Mouse (Mus musculus) T-helper 1 cell (primary cell): Measurements from ENCODE around the gene Ebf1.
"Not testable (repeated sequence)": the region's sequence is repeated elsewhere in the genome, so short reads cannot be mapped to it uniquely, and the experiment has no call there.

Source experiments
- in situ Hi-C: fragments of 300-600 bp; cut with MboI, MseI; formaldehyde crosslinking; loops from one replicate; pipeline ENCODE4 v1.15.1; 2025; ENCODE audit warnings: high pct_unique_total_duplicates

Ebf1 gene

DNA sequence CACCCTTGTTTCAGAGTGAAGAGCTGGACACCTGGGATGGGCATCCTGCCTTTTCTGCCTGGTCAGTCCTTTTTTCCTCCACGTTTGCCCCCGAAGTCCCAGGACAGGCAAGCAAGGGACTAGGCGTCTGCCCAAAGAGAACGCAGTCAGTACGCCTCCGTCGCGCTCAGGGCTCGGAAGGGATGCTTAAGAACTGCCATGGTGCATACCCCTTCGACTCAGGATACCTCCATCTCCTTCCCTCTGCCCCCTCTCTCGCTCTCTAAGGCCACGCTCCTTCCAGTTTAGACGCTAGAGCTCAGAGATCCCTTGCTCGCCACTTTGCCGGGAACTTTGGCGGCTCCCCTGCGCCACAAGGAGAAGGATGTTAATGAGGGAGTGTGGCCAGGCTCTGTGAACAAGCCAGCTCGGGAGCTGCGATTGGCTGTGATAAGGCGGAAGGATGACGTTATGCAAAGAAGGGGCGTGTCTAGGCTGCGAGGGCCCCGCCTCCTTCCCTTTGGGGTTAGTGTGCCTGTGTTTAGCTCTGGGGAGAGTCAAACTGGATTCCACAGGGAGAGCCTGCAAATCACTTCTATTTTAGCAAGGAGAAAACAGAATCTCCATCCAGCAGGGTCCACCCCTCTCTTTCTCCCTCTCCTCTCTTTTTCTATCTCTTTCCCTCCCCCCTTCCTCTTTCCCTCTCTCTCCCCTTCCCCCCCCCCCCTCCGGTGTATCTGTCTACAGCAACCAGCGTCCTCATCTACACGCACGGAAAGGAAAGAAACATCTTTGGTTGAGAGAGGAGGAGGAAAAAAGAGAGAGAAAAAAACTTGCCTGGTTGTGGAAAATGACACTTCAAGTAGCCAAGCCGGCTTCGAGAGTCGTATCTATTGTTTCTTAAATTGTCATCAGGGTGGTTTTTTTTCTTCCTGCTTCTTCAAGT lies at the start of gene Ebf1:
Ebf1 (plus strand) TSS at position 530 of the 925 bp plus-strand sequence.
- in situ Hi-C loops, result loop anchor here (10.0 to 25.0 kb wide), 2 partner anchors 920 to 1268 kb away; no protein-coding TSS in a partner anchor

GRCm38 (mm10) chr11:44570336-44570735 lies 46.8 kb upstream of the Ebf1 start:
- in situ Hi-C loops, result not testable (repeated sequence)

DNA sequence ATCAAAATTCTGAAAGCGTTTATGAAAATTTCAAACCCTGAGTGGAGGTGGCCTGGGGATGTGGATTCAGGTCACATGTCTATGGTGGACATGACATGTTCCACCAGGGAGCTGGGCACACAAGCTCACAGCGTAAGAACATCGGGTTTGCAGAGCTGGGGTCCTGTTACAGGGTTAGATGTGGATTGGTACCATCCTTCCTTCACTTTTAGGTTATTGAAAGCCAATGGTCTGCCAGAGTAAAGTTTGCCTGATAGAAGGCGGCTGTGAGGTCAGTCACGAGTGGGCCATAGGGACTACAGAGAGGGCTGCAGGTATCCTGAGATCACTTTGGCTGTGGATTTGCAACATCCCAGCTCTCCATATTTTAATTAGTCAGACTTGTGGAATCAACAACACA lies 44.3 kb upstream of the Ebf1 start:
- in situ Hi-C loops, result no loop called here

DNA sequence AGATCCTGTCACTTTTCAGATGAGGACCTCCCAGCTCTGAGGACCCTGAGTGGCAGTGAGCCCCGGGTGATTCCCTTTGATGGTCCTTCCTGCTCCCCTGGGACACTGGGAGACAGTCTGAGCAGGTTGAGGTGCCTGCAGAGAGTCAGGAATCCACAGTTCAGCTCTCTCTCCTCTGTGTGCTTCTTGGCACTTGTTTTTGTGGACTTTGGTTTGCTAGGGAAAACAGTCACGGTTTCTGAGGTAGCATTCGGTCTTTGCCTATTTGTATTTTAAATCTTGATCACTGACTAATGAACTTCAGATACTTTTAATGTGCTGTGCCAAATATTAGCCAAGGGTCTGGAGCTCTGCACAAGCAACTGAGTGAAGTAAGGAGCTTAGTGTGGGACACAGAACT lies 43.7 kb upstream of the Ebf1 start:
- in situ Hi-C loops, result no loop called here

GRCm38 (mm10) chr11:44574391-44574790 lies 42.7 kb upstream of the Ebf1 start:
- in situ Hi-C loops, result no loop called here

DNA sequence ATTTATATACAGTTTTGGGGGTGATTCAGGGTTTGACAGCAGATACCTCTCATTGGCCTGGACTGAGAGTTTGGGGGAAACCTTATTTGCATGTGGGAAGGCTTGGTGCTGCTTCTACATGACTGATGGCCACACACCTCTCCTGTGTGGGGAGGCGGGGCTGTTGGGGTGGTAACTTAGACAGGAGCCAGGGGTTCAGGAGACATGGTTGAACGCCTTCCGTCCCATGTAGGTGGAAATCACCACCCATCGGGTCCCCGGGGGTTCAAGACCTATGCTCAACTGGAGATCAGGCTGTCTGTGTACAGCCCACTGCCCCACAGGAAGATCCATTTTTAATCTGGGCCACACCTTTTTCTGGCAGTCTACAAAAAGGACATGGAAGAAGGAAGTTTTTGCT lies 42.3 kb upstream of the Ebf1 start:
- in situ Hi-C loops, result loop anchor here (25.0 kb wide), 1 partner anchor 1062 kb away; no protein-coding TSS in a partner anchor

GRCm38 (mm10) chr11:44577911-44578310 lies 39.2 kb upstream of the Ebf1 start:
- in situ Hi-C loops, result loop anchor here (25.0 kb wide), 1 partner anchor 1059 kb away; no protein-coding TSS in a partner anchor

GRCm38 (mm10) chr11:44581277-44581683 lies 35.8 kb upstream of the Ebf1 start:
- in situ Hi-C loops, result loop anchor here (25.0 kb wide), 1 partner anchor 1056 kb away; no protein-coding TSS in a partner anchor

DNA sequence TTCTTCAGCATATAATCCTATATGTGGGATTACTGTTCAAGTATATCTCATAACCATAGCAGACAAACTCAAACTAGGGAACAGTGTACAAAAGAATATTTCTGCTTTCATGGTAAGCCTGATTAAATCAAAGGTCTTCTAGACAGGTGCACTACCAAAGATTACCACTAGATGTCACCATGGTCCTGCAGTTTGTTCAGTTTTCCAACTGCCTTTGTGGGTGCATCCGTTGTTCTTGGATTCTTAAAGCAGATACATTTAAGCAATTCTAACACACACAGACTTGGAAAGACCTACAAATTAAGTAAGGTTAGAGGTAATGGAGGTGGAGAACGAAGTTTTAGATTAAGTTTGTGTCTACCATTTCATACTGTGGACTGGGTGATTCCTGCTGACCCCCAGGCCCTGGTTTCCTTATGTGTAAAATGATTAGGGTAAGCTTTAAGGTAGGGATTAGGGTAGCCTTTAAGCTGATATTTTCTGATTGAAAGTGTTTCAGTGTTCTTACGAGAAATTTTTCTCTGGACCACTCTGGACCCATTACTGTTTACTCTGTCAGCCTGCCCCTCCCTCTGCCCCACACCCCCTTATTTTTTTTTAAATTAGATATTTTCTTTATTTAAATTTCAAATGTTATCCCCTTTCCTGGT lies 30.9 kb upstream of the Ebf1 start:
- in situ Hi-C loops, result loop anchor here (25.0 kb wide), 1 partner anchor 1051 kb away; no protein-coding TSS in a partner anchor

DNA sequence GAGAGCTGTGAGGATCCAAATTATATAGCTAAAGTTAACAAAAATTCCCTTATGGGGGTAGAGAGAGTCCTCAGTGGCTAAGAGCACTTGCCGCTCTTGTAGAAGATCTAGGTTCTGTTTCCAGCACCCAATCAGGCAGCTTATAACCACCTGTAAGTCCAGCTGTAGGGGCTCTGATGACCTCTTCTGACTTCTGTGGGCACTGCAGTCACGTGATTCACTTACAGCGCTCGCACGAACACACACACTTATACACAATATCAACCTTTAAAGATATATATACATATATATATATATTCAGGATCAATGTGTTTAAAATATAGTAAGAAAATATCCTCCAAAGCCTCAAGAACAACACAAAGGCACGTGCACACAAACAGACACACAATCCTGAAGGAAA lies 24.1 kb upstream of the Ebf1 start:
- in situ Hi-C loops, result loop anchor here (5.0 to 25.0 kb wide), 3 partner anchors 419 to 1912 kb away; no protein-coding TSS in a partner anchor

DNA sequence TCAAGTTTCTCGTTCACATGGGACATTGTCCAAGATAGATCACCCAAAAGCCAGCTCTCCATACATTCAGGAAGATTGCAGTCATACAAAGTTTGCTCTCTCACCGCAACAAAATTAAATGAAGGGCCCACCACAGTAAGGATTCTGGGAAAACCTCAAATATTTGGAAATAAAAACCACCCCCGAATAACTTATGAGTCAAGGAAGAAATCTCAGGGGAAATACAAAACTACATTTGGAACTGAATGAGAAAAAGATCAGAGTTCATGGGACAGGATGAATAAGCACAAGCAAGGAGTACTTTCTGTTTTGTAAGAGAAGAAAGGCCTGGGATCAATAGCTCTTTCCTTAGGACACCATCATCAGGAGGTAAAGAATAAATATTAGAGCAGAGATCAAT lies 22.3 kb upstream of the Ebf1 start:
- in situ Hi-C loops, result loop anchor here (5.0 to 25.0 kb wide), 3 partner anchors 418 to 1910 kb away; no protein-coding TSS in a partner anchor

- in situ Hi-C loops, result loop anchor here (25.0 kb wide), 1 partner anchor 930 kb away; no protein-coding TSS in a partner anchor
These were observed 10.2 kb upstream of the Ebf1 start for GRCm38 (mm10) chr11:44606881-44607280.

DNA sequence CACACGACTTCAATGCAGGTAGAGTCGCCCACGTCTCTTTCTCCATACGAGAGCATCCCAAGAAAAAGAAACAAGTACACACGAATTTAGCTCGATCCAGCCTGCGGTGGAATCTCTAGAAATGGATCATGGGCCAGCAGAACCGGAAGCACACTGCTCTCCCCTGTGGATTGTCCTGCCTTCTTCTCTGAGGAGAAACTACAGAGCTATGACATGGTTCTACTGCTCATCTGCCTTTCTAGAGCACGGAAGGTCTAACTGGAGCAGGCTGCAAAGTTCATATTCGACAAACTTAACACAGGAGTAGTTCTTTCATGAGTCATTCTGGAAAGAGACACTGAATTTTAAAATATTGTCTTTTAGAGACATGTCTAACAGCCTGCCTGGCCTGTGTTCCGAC lies 8.5 kb upstream of the Ebf1 start:
- in situ Hi-C loops, result loop anchor here (25.0 kb wide), 1 partner anchor 929 kb away; no protein-coding TSS in a partner anchor

DNA sequence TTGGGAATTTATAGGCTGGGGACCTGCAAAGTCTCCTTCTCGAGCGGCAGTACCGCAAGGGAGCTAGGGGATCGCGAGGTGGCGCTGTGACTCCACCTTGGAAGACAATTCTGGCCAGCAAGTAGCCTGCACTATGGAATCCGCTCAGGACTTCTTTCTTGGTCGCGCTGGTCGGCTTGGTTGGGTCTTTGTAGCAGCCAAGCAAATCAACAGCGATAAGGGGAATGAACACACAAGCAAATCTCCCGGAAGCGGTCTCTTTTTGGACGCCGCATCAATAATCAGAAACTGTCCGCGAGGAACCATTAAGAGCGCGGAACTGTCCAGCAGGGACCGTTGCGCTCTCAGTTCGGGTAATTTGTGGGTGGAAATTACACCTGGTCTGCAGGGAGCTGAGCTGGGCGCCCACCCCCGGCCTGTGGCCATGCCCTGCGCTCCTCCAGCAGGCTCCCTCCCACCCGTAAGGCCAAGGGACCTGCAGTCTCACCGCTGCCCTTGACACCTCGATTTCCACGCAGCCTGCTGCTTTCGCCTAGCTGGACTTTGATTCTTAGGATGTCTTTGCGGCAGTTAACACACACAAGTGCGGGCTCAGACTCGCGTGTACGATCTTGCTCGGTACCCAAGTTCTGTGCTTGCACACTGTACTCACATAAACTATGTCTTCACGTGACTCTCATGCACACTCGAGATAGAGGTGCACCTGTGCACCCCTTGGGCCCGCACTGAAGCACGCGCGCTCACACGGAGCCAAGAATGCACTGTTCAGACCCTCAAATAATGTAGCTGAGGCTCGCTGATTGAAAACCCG lies 5.9 kb upstream of the Ebf1 start:
- in situ Hi-C loops, result loop anchor here (10.0 to 25.0 kb wide), 2 partner anchors 926 to 1274 kb away; no protein-coding TSS in a partner anchor

GRCm38 (mm10) chr11:44612156-44612555 lies 5.0 kb upstream of the Ebf1 start:
- in situ Hi-C loops, result loop anchor here (10.0 to 25.0 kb wide), 2 partner anchors 925 to 1273 kb away; no protein-coding TSS in a partner anchor

- in situ Hi-C loops, result loop anchor here (10.0 to 25.0 kb wide), 2 partner anchors 924 to 1272 kb away; no protein-coding TSS in a partner anchor
These were observed 4.3 kb upstream of the Ebf1 start for GRCm38 (mm10) chr11:44612681-44613410.

- in situ Hi-C loops, result loop anchor here (10.0 to 25.0 kb wide), 2 partner anchors 924 to 1271 kb away; no protein-coding TSS in a partner anchor
These were observed 3.5 kb upstream of the Ebf1 start for GRCm38 (mm10) chr11:44613411-44614180.

- in situ Hi-C loops, result loop anchor here (10.0 to 25.0 kb wide), 2 partner anchors 921 to 1269 kb away; no protein-coding TSS in a partner anchor
These were observed 884 bp upstream of the Ebf1 start for GRCm38 (mm10) chr11:44616078-44616787.
